Mouse (Mus musculus) megakaryocyte, embryonic 14.5 days (primary cell): ENCODE data around the gene Amt.

Experiments
- FLI1 ChIP-seq: IDR thresholded peaks from 2 replicates; pipeline ENCODE4 v1.6.1; 2012; ENCODE audit warnings: low read length, inconsistent platforms, mixed read lengths
- GATA1 ChIP-seq: IDR thresholded peaks from 3 replicates; pipeline ENCODE4 v1.6.1; 2012; ENCODE audit warnings: mixed read lengths, low read length, inconsistent platforms, borderline replicate concordance

DNA sequence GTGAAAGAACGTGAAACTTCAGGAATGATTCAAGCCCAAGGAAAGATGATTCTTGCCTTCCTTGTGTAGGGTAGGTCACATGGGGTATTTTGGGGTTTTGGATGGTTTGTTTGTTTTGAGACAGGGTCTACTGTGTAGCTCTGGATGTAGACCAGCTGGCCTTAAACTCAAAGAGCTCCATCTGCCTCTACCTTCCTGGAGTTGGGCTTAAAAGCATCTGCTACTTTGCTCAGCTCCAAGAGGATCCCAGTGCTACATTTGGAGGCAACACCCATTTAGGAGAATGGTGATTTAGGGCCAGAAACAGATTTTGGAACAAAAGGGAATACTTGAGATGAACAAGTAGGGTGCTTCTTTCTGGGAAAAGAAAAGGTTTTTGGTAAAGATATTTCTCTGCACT lies 28.1 kb downstream of the Amt start:
- no peak for TF ChIP-seq GATA1
- TF ChIP-seq FLI1, result no peak
